Mouse (Mus musculus): Measurements from ENCODE around the gene Cst6.

DNA sequence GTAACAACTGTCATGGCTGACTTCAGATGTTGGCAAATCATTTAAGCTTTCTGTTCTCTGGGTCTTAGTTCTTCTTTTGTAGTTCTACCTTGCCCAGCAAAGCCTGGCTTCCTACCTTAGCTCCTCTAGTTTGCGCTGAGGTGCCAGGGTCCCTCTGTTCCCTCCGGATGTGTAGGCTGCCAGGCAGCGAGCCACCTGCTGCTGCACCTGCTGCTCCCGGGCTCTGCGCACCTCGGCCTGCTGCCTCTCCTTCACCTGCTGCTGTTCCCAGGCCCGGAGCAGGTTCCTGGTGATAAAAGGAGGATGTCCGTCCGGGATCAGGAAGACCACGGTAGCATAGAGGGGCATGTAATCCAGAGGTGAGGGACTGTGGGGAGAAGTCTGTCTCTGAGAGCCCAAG lies 44.8 kb upstream of the Cst6 start:
- TF ChIP-seq CTCF (IDR thresholded peaks at IDR 0.05; ENCODE audit: extremely low read depth, insufficient read length, insufficient replicate concordance, low read depth, low read length) (no peak), POLR2A (IDR thresholded peaks at IDR 0.05; ENCODE audit: low read depth, low read length) (no peak)

All from small intestine, adult 2 months (tissue).